Mouse (Mus musculus): ENCODE data around the gene Rbx1.
"Not testable (repeated sequence)": the region's sequence is repeated elsewhere in the genome, so short reads cannot be mapped to it uniquely, and the experiment has no call there.

- TF ChIP-seq CTCF (conservative IDR thresholded peaks at IDR 0.05; ENCODE audit: low read length); NANOG (IDR thresholded peaks at IDR 0.05; ENCODE audit: borderline replicate concordance, low read length): not testable (repeated sequence)
Measured at GRCm38 (mm10) chr15:81416763-81417310, 49.3 kb upstream of the Rbx1 start.
